Comparison of ENCODE assay signal across 8 mouse cellular contexts in genomic region chr10:127744661-127745060, GRCm38 (mm10). TPM values are rescaled to one million over a fixed set of nuclear protein-coding genes. Genes with fewer than 3 reads are reported as not detected.
DNase-seq lines count a peak whose midpoint lies in the region; TF ChIP-seq lines count a peak whose summit lies in the region.

No protein-coding gene starts in this region.

- peak; percentile 62 for TF ChIP-seq CTCF in gastrocnemius, adult 2 months (IDR thresholded peaks at IDR 0.05)
- 0 out of 2 replicates have a peak, but pooled peaks have one; percentile 20 for TF ChIP-seq CTCF in spleen, adult 2 months (IDR thresholded peaks at IDR 0.05; ENCODE audit: extremely low read depth, insufficient read depth, insufficient read length, insufficient replicate concordance)

- H3K27ac ChIP-seq in gastrocnemius, adult 2 months, result no peak overlapping the region
- no peak overlapping the region for H3K27ac ChIP-seq in limb, embryonic 10.5 days
- H3K27ac ChIP-seq in spleen, adult 2 months (ENCODE audit: insufficient read depth, low read length), result no peak overlapping the region

- no peaks in the 10 kb centered on the region for H3K27me3 ChIP-seq in limb, embryonic 10.5 days (ENCODE audit: low read depth, poor library complexity, severe bottlenecking)
- H3K27me3 ChIP-seq in spleen, adult 2 months (ENCODE audit: control insufficient read depth, insufficient read depth, low read length), result no peaks in the 10 kb centered on the region

- H3K36me3 ChIP-seq in limb, embryonic 10.5 days, result peaks cover 78% of the 10 kb centered on the region
- peaks cover 28% of the 10 kb centered on the region for H3K36me3 ChIP-seq in spleen, adult 2 months (ENCODE audit: control insufficient read depth, insufficient read depth, low read length)

- 59% methylated on average over 5 of the region's 5 CpGs for WGBS in limb, embryonic 10.5 days
- 85% methylated on average over 5 of the region's 5 CpGs for WGBS in spleen, adult 2 months

- DNase-seq in gastrocnemius, adult 2 months, result peak; percentile 44
- no peak for DNase-seq in gastrocnemius, adult 18-20 months (ENCODE audit: low spot score)
- peak; percentile 64 for DNase-seq in right cerebral cortex, postnatal 4 days
- DNase-seq in right cerebral cortex, postnatal 10 days (ENCODE audit: low spot score in 2 of 2), result no peak
- DNase-seq in brain, adult 2 months (ENCODE audit: low read depth, low spot score), result peak; percentile 45
- peak; percentile 69 for DNase-seq in limb, embryonic 10.5 days (ENCODE audit: low spot score)
- DNase-seq in spleen, adult 2 months (ENCODE audit: low read depth in 1 of 2, low spot score in 2 of 2), result peak in 1 of 2 experiments; percentile 23
- no peak for DNase-seq in left cerebral cortex, postnatal 36 days (ENCODE audit: low spot score in 2 of 2)

- TF ChIP-seq POLR2A in spleen, adult 2 months (IDR thresholded peaks at IDR 0.05; ENCODE audit: low read depth, low read length), result no peak

- H3K9me3 ChIP-seq in limb, embryonic 10.5 days (replicated peaks), result no peaks in the 10 kb centered on the region

- intact Hi-C loops in gastrocnemius, adult 2 months (cut with DNase I), result no loop called here
- intact Hi-C loops in left cerebral cortex, postnatal 36 days (cut with DNase I), result no loop called here

- H3K4me3 ChIP-seq in gastrocnemius, adult 2 months, result no peak overlapping the region
- no peak overlapping the region for H3K4me3 ChIP-seq in limb, embryonic 10.5 days
- no peak overlapping the region for H3K4me3 ChIP-seq in spleen, adult 2 months (ENCODE audit: extremely low read depth, insufficient read depth, insufficient read length)

- peaks cover 28% of the 10 kb centered on the region for H3K4me1 ChIP-seq in limb, embryonic 10.5 days
- no peaks in the 10 kb centered on the region for H3K4me1 ChIP-seq in spleen, adult 2 months (ENCODE audit: control insufficient read depth, insufficient read depth, insufficient read length)

RNA-seq across cellular contexts. Expression of gene Zbtb39, which starts 5.3 kb away (rescaled TPM):
- total RNA-seq in gastrocnemius, adult 2 months (2021), result 1 to 10 TPM; 6.6 to 7.2 TPM
- total RNA-seq in gastrocnemius, adult 18-20 months (2021), result 1 to 10 TPM; 6.3 to 6.6 TPM
- polyA plus RNA-seq in limb, embryonic 10.5 days (2016; fragmentation: Nextera tagmentation; extraction: Ambion mirVana), result 5.1 and 5.5 TPM in 2 replicates
- polyA plus RNA-seq in spleen, adult 2 months (2012; rRNA removed), result 5.6 and 6.0 TPM in 2 replicates
- 1 to 10 TPM; 8.8 to 9.6 TPM for total RNA-seq in left cerebral cortex, postnatal 36 days (2021)

RNA-seq across cellular contexts. Expression of gene Gpr182, which starts 6.9 kb away (rescaled TPM):
- total RNA-seq in gastrocnemius, adult 2 months (2021), result under 1 TPM; 0.22 to 0.36 TPM
- under 1 TPM; 0.14 to 0.25 TPM for total RNA-seq in gastrocnemius, adult 18-20 months (2021)
- 0.50 and 0.51 TPM in 2 replicates for polyA plus RNA-seq in limb, embryonic 10.5 days (2016; fragmentation: Nextera tagmentation; extraction: Ambion mirVana)
- polyA plus RNA-seq in spleen, adult 2 months (2012; rRNA removed), result 22.5 and 28.8 TPM in 2 replicates
- 1 to 10 TPM; 1.5 to 1.6 TPM for total RNA-seq in left cerebral cortex, postnatal 36 days (2021)

RNA-seq across cellular contexts. Expression of gene Rdh1, which starts 14.9 kb away (rescaled TPM):
- total RNA-seq in gastrocnemius, adult 2 months (2021), result under 1 TPM; 0.05 to 0.06 TPM
- not detected for total RNA-seq in gastrocnemius, adult 18-20 months (2021)
- not detected in 2 replicates for polyA plus RNA-seq in limb, embryonic 10.5 days (2016; fragmentation: Nextera tagmentation; extraction: Ambion mirVana)
- 0.25 and 0.56 TPM in 2 replicates for polyA plus RNA-seq in spleen, adult 2 months (2012; rRNA removed)
- total RNA-seq in left cerebral cortex, postnatal 36 days (2021), result under 1 TPM; 0.15 to 0.36 TPM

RNA-seq across cellular contexts. Expression of gene Rdh16f1, which starts 14.9 kb away (rescaled TPM):
- not detected for total RNA-seq in gastrocnemius, adult 2 months (2021)
- under 1 TPM; 0.30 to 0.31 TPM for total RNA-seq in gastrocnemius, adult 18-20 months (2021)
- not detected in 2 replicates for polyA plus RNA-seq in limb, embryonic 10.5 days (2016; fragmentation: Nextera tagmentation; extraction: Ambion mirVana)
- polyA plus RNA-seq in spleen, adult 2 months (2012; rRNA removed), result 0.60 and 0.94 TPM in 2 replicates
- under 1 TPM; 0.57 to 0.66 TPM for total RNA-seq in left cerebral cortex, postnatal 36 days (2021)

RNA-seq across cellular contexts. Expression of gene Tac2, which starts 20.4 kb away (rescaled TPM):
- not detected for total RNA-seq in gastrocnemius, adult 2 months (2021)
- not detected for total RNA-seq in gastrocnemius, adult 18-20 months (2021)
- polyA plus RNA-seq in limb, embryonic 10.5 days (2016; fragmentation: Nextera tagmentation; extraction: Ambion mirVana), result 2.1 and 2.8 TPM in 2 replicates
- 1.9 and 4.1 TPM in 2 replicates for polyA plus RNA-seq in spleen, adult 2 months (2012; rRNA removed)
- total RNA-seq in left cerebral cortex, postnatal 36 days (2021), result 10 to 100 TPM; 15.5 to 17.5 TPM

Comparison
In these comparisons a context has a peak if more than half of its experiments do, and no peak if none do; other contexts are left out.
1. DNase-seq: peak in gastrocnemius, adult 2 months (single experiment), right cerebral cortex, postnatal 4 days (single experiment), brain, adult 2 months (single experiment) and limb, embryonic 10.5 days (single experiment); none in gastrocnemius, adult 18-20 months (single experiment), right cerebral cortex, postnatal 10 days (0 of 2) and left cerebral cortex, postnatal 36 days (0 of 2).